Mouse (Mus musculus) liver, embryonic 18 days (tissue): ENCODE data around the gene Prkag3. TPM values are rescaled to one million over a fixed set of nuclear protein-coding genes. Genes with fewer than 3 reads are reported as not detected.

ENCODE experiments used
- polyA plus RNA-seq: library from polyadenylated mRNA; depleted of rRNA; stranded (reverse); fragments of >200 nt; gene quantifications from 2 replicates; pipeline ENCODE4 v1.2.3, GENCODE M21; 2012; rRNA removed

Prkag3 gene
- 0.12 and 0.22 TPM in 2 replicates for polyA plus RNA-seq

GRCm38 (mm10) chr1:74748643-74749271 lies at the start of gene Prkag3:
TSS of gene Prkag3 (minus strand) at chr1:74749221.

GRCm38 (mm10) chr1:74791249-74791648 lies 42.2 kb upstream of the Prkag3 start, which contains the start of gene Wnt10a:
TSS of gene Wnt10a (plus strand) at chr1:74791516.

GRCm38 (mm10) chr1:74771845-74771930 lies 22.7 kb upstream of the Prkag3 start, which contains the start of gene Wnt6:
TSS of gene Wnt6 (plus strand) at chr1:74771892.

GRCm38 (mm10) chr1:74713099-74713858 lies 35.7 kb downstream of the Prkag3 start, which contains the start of gene Cyp27a1:
TSS of gene Cyp27a1 (plus strand) at chr1:74713574.

Other genes starting within 250 kb of the Prkag3 start
- 16.1 and 16.8 TPM in 2 replicates for gene Cnot9, start 243.2 kb downstream of the Prkag3 start, polyA plus RNA-seq
- gene Plcd4, start 206.3 kb downstream of the Prkag3 start, polyA plus RNA-seq, result not detected in 2 replicates
- gene Usp37, start 204.9 kb downstream of the Prkag3 start, polyA plus RNA-seq, result 2.8 and 3.0 TPM in 2 replicates
- gene Zfp142, start 161.0 kb downstream of the Prkag3 start, polyA plus RNA-seq, result 2.0 and 2.5 TPM in 2 replicates
- 9.5 and 10.3 TPM in 2 replicates for gene Bcs1l, start 160.9 kb downstream of the Prkag3 start, polyA plus RNA-seq
- gene Rnf25, start 147.8 kb downstream of the Prkag3 start, polyA plus RNA-seq, result 29.2 and 31.2 TPM in 2 replicates
- 0.19 and 0.23 TPM in 2 replicates for gene Stk36, start 147.8 kb downstream of the Prkag3 start, polyA plus RNA-seq
- gene Ttll4, start 87.5 kb downstream of the Prkag3 start, polyA plus RNA-seq, result 5.8 and 6.6 TPM in 2 replicates
- gene Cyp27a1, start 35.6 kb downstream of the Prkag3 start, polyA plus RNA-seq, result 30.0 and 34.2 TPM in 2 replicates
- 0.06 and 0.07 TPM in 2 replicates for gene Wnt6, start 22.7 kb upstream of the Prkag3 start, polyA plus RNA-seq
- gene Wnt10a, start 42.3 kb upstream of the Prkag3 start, polyA plus RNA-seq, result not detected in 2 replicates
- gene Cdk5r2, start 105.7 kb upstream of the Prkag3 start, polyA plus RNA-seq, result 0.01 TPM in 1 of 2 replicates, not detected in the other
- 0.02 TPM in 1 of 2 replicates, not detected in the other for gene Fev, start 136.2 kb upstream of the Prkag3 start, polyA plus RNA-seq
- not detected in 2 replicates for gene Cryba2, start 143.9 kb upstream of the Prkag3 start, polyA plus RNA-seq
- not detected in 2 replicates for gene Cfap65, start 186.4 kb upstream of the Prkag3 start, polyA plus RNA-seq
- 7.8 and 8.2 TPM in 2 replicates for gene Ihh, start 202.5 kb upstream of the Prkag3 start, polyA plus RNA-seq